Mouse (Mus musculus) midbrain, postnatal 0 days (tissue): ENCODE measurements around the gene Ccdc188. TPM values are rescaled to one million over a fixed set of nuclear protein-coding genes. Genes with fewer than 3 reads are reported as not detected.

Experiments used
- ATAC-seq: fragments of 200-750 bp; cut with Nextera tagmentation; 2 replicates; pipeline ENCODE4 v1.8.0; 2017; ENCODE audit warnings: moderate number of reproducible peaks, mild to moderate bottlenecking, moderate TSS enrichment, moderate library complexity; ENCODE audit not compliant: low FRiP score
- DNase-seq: peaks from one replicate; pipeline ENCODE4 v3.0.0-alpha.2; 2015; ENCODE audit warnings: low spot score
- H3K27ac ChIP-seq: fragments of 300-500 bp; sonication (generic); 2 replicates; pipeline ENCODE4 v1.5.1; 2014; ENCODE audit warnings: low read depth, mild to moderate bottlenecking, low read length, mixed read lengths
- H3K27me3 ChIP-seq: fragments of 300-500 bp; sonication (generic); 2 replicates; pipeline ENCODE4 v1.6.1; 2014; ENCODE audit warnings: low read length, control low read depth, mixed read lengths; ENCODE audit not compliant: insufficient read depth
- H3K36me3 ChIP-seq: fragments of 300-500 bp; sonication (generic); 2 replicates; pipeline ENCODE4 v1.6.1; 2014; ENCODE audit warnings: low read length, control low read depth, mixed read lengths; ENCODE audit not compliant: insufficient read depth
- H3K4me1 ChIP-seq: fragments of 300-500 bp; sonication (generic); 2 replicates; pipeline ENCODE4 v1.6.1; 2014; ENCODE audit warnings: mild to moderate bottlenecking, control low read depth, antibody characterized with exemption, low read length, mixed read lengths; ENCODE audit not compliant: insufficient read depth
- H3K4me2 ChIP-seq: fragments of 300-500 bp; sonication (generic); 2 replicates; pipeline ENCODE4 v1.6.1; 2014; ENCODE audit warnings: low read depth, mild to moderate bottlenecking, low read length, mixed read lengths; ENCODE audit not compliant: poor library complexity, severe bottlenecking
- H3K4me3 ChIP-seq: fragments of 300-500 bp; sonication (generic); 2 replicates; pipeline ENCODE4 v1.5.1; 2014; ENCODE audit warnings: low read depth, mild to moderate bottlenecking, low read length, moderate library complexity
- H3K9ac ChIP-seq: fragments of 300-500 bp; sonication (generic); replicated peaks from 2 replicates; pipeline ENCODE4 v1.6.1; 2014; ENCODE audit warnings: mild to moderate bottlenecking, low read length, moderate library complexity, mixed read lengths; ENCODE audit not compliant: poor library complexity, severe bottlenecking
- H3K9me3 ChIP-seq: fragments of 300-500 bp; sonication (generic); 2 replicates; pipeline ENCODE4 v1.6.1; 2016; ENCODE audit warnings: low read length, control low read depth
- CTCF ChIP-seq: IDR thresholded peaks from 2 replicates; pipeline ENCODE4 v1.5.1; 2016; ENCODE audit warnings: antibody characterized with exemption, mild to moderate bottlenecking
- WGBS: fragments of 180-500 bp; shearing (Covaris S2); extraction: QIAGEN DNeasy Blood & Tissue Kit; methylation state at CpG from one replicate; pipeline ENCODE4 v1.1.7; 2014; 5-methylcytosine and 5-hydroxymethylcytosine counted together
- polyA plus RNA-seq: library from polyadenylated mRNA; unstranded; fragments of >200 nt; fragmentation: Nextera tagmentation; extraction: Ambion mirVana; gene quantifications from 2 replicates; pipeline ENCODE4 v1.2.1, GENCODE M21; 2015
- total RNA-seq: library from RNA; depleted of rRNA; stranded (reverse); fragments of >200 nt; gene quantifications from 2 replicates; pipeline ENCODE4 v1.2.3, GENCODE M21; 2014; rRNA removed

The Ccdc188 gene
- not detected in 2 replicates for total RNA-seq
- polyA plus RNA-seq = not detected in 2 replicates

DNA sequence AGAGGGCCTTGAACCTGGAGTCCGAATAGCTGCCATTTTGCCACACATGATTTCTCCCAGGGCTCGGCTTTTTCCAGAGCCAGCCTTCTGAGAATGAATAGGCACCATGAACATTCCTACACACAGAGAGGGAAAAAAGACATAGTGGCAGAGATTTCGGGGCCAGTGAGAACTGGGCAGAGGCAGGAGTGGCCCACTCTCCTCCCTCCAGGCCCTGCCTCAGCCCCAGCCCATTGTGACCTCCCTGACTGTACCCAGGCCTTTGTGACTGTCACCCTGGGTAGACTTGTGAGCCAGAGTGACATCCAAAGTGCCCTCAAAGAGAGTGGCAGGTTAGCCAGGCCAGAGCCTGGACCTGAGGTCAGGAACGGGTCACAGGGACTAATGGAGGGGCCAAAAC lies at the start of gene Ccdc188:
Gene Ccdc188 (plus strand): TSS at position 301 of the 400 bp plus-strand sequence.
- H3K4me2 ChIP-seq = no peak within 1 kb of the TSS
- no peaks in the 10 kb centered on the region for H3K27me3 ChIP-seq
- ATAC-seq = no peak
- WGBS = 84% methylated on average over 4 of the region's 4 CpGs
- H3K4me1 ChIP-seq = peaks cover 28% of the 10 kb centered on the region
- H3K36me3 ChIP-seq = peaks cover 1% of the 10 kb centered on the region
- no peak within 1 kb of the TSS for H3K27ac ChIP-seq
- TF ChIP-seq CTCF = no peak
- no peak within 1 kb of the TSS; the same call in 1 of the 2 replicates for H3K9ac ChIP-seq
- no peaks in the 10 kb centered on the region for H3K9me3 ChIP-seq
- no peak within 1 kb of the TSS for H3K4me3 ChIP-seq
- DNase-seq = no peak

DNA sequence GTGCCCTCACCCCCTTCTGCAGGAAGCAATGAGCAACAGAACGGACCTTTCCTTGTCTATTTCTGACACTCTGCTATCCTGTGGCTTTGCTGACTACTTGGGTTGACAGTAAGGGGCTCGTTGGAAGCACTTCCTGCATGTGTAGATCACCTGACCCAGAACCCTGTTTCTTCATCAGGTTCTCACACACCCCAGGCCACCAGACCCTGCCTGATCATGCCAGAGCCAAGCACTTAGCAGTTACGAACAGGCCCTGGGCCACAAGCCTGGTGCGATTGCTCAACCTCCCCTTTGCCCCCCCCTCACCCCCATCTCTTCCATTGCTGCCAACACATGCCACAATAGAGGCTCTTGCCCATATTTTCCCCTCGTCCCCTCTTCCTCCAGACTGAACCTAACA lies 48.5 kb upstream of the Ccdc188 start:
- no peak overlapping the region for H3K4me2 ChIP-seq
- ATAC-seq (no peak), DNase-seq (no peak)
- peaks cover 14% of the 10 kb centered on the region for H3K4me1 ChIP-seq
- H3K27me3 ChIP-seq = no peaks in the 10 kb centered on the region
- H3K4me3 ChIP-seq = no peak overlapping the region
- 89% methylated on average over 5 of the region's 5 CpGs for whole genome bisulfite sequencing
- no peaks in the 10 kb centered on the region for H3K36me3 ChIP-seq
- no peaks in the 10 kb centered on the region for H3K9me3 ChIP-seq
- H3K9ac ChIP-seq = no peak overlapping the region
- TF ChIP-seq CTCF = no peak
- H3K27ac ChIP-seq = no peak overlapping the region

- Histone ChIP-seq H3K36me3 (no peaks in the 10 kb centered on the region), H3K9ac (no peak overlapping the region), H3K4me2 (no peak overlapping the region), H3K4me1 (peaks cover 10% of the 10 kb centered on the region), H3K27me3 (no peaks in the 10 kb centered on the region), H3K9me3 (no peaks in the 10 kb centered on the region), H3K27ac (no peak overlapping the region), H3K4me3 (no peak overlapping the region)
- DNase-seq (no peak), ATAC-seq (no peak)
- TF ChIP-seq CTCF = no peak
- 87% methylated on average over 3 of the region's 3 CpGs for WGBS
These were observed 47.9 kb upstream of the Ccdc188 start for GRCm38 (mm10) chr16:18169776-18170175.

- Histone ChIP-seq H3K27ac (no peak overlapping the region), H3K4me3 (no peak overlapping the region), H3K4me2 (no peak overlapping the region), H3K36me3 (no peaks in the 10 kb centered on the region), H3K27me3 (no peaks in the 10 kb centered on the region), H3K9me3 (no peaks in the 10 kb centered on the region), H3K9ac (no peak overlapping the region), H3K4me1 (no peaks in the 10 kb centered on the region)
- DNase-seq (peak; percentile 77), ATAC-seq (no peak)
- 10% methylated on average over 7 of the region's 7 CpGs for WGBS
- TF ChIP-seq CTCF = peak; percentile 93
These were observed 45.3 kb upstream of the Ccdc188 start for GRCm38 (mm10) chr16:18172266-18172855.

GRCm38 (mm10) chr16:18173231-18173630 lies 44.4 kb upstream of the Ccdc188 start:
- Histone ChIP-seq H3K4me1 (no peaks in the 10 kb centered on the region), H3K27me3 (no peaks in the 10 kb centered on the region), H3K4me2 (no peak overlapping the region), H3K9me3 (no peaks in the 10 kb centered on the region), H3K27ac (0 out of 2 replicates have a peak overlapping the region, but pooled peaks have one; percentile 8), H3K4me3 (no peak overlapping the region), H3K36me3 (no peaks in the 10 kb centered on the region), H3K9ac (no peak overlapping the region)
- TF ChIP-seq CTCF = no peak
- no peak for DNase-seq
- WGBS = 77% methylated on average over 9 of the region's 9 CpGs
- ATAC-seq = no peak

- H3K9me3 ChIP-seq = no peaks in the 10 kb centered on the region
- no peaks in the 10 kb centered on the region for H3K4me1 ChIP-seq
- H3K36me3 ChIP-seq = no peaks in the 10 kb centered on the region
- no peaks in the 10 kb centered on the region for H3K27me3 ChIP-seq
- no peak for DNase-seq
- no peak for TF ChIP-seq CTCF
- H3K27ac ChIP-seq = no peak overlapping the region
- H3K4me3 ChIP-seq = no peak overlapping the region
- H3K4me2 ChIP-seq = no peak overlapping the region
- no peak overlapping the region for H3K9ac ChIP-seq
- ATAC-seq = no peak
- 57% methylated on average over 11 of the region's 11 CpGs for WGBS
These were observed 43.9 kb upstream of the Ccdc188 start for GRCm38 (mm10) chr16:18173788-18174187.
